Mouse (Mus musculus): ENCODE measurements at regions not wholly inside any gene's neighbourhood (a gene's known extent, or its start where the extent isn't known, plus 50 kb on each side); places are given as distances from the start of the nearest gene placed in this dataset.
A peak's percentile ranks its signal among the peaks of the same experiment; 100 is the strongest.
"Not testable (repeated sequence)": the region's sequence is repeated elsewhere in the genome, so short reads cannot be mapped to it uniquely, and the experiment has no call there.

DNA sequence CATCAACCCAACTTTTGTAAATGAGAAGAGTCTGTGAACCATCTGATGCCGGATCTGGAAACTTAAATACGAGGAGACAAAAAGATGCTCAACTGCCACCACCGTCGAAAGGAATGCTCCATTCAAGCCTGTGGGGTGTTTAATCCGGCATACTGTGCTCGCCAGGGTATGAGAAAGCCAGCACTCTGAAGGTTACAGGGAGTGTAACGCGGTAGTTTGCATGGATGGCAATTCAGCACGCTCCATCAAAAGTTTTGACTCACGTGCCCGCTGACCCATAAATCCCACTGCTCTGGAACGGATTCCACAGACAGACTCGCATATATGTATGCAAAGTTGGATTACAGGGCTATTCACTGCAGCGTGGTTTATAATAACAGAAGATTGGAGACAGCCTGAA, 84.0 kb upstream of the Top1 start:
- Histone ChIP-seq H3K4me2 (replicated peaks) (no peak overlapping the region), H3K27ac (no peak overlapping the region), H3K36me3 (replicated peaks; ENCODE audit: control insufficient read depth, insufficient read depth) (no peaks in the 10 kb centered on the region), H3K27me3 (ENCODE audit: control insufficient read depth, insufficient read depth, low read length) (no peaks in the 10 kb centered on the region; the same call in 1 of the 2 replicates), H3K4me1 (replicated peaks; ENCODE audit: control insufficient read depth, insufficient read depth, low read length) (no peaks in the 10 kb centered on the region), H3K9ac (no peak overlapping the region), H3K4me3 (replicated peaks; ENCODE audit: low read length) (no peak overlapping the region), H3K9me3 (ENCODE audit: control insufficient read depth, low read length) (0 out of 2 replicates have a peak, but pooled peaks cover 4% of the 10 kb centered on the region)
- no peak for DNase-seq (ENCODE audit: low spot score)
- 24% methylated on average over 14 of the region's 14 CpGs for WGBS
- no peak for ATAC-seq (ENCODE audit: low FRiP score)

- Histone ChIP-seq H3K9me3 (ENCODE audit: control insufficient read depth, low read length) (0 out of 2 replicates have a peak, but pooled peaks cover 4% of the 10 kb centered on the region), H3K36me3 (replicated peaks; ENCODE audit: control insufficient read depth, insufficient read depth) (no peaks in the 10 kb centered on the region), H3K4me1 (replicated peaks; ENCODE audit: control insufficient read depth, insufficient read depth, low read length) (no peaks in the 10 kb centered on the region), H3K4me2 (replicated peaks) (no peak overlapping the region), H3K27me3 (ENCODE audit: control insufficient read depth, insufficient read depth, low read length) (no peaks in the 10 kb centered on the region; the same call in 1 of the 2 replicates), H3K27ac (no peak overlapping the region), H3K9ac (no peak overlapping the region), H3K4me3 (replicated peaks; ENCODE audit: low read length) (no peak overlapping the region)
- DNase-seq (ENCODE audit: low spot score) (no peak), ATAC-seq (ENCODE audit: low FRiP score) (no peak)
- 96% methylated on average over 4 of the region's 4 CpGs for WGBS
Measured at GRCm38 (mm10) chr2:160567813-160568212, 77.9 kb upstream of the Top1 start.

DNA sequence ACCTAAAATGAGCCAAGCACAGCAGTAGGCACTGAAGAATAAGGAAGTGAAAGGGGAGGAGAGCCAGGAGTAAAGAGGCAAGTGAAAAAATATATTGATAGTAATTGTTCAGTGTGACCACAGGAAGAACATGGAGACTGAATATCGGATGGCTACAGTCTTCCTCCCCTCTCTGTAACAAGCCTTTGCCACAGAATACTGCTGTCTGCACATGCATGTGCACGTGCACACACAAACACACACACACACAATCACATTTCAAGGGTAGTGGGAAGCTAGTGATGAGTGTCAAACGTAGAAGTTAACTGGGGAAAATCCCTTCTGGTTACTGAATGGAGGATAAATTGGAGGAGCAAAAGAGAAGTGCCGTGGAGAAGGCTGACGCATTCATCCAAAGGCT, 76.2 kb upstream of the Top1 start:
- ATAC-seq (ENCODE audit: low FRiP score) = no peak
- no peaks in the 10 kb centered on the region for H3K36me3 ChIP-seq (replicated peaks; ENCODE audit: control insufficient read depth, insufficient read depth)

DNA sequence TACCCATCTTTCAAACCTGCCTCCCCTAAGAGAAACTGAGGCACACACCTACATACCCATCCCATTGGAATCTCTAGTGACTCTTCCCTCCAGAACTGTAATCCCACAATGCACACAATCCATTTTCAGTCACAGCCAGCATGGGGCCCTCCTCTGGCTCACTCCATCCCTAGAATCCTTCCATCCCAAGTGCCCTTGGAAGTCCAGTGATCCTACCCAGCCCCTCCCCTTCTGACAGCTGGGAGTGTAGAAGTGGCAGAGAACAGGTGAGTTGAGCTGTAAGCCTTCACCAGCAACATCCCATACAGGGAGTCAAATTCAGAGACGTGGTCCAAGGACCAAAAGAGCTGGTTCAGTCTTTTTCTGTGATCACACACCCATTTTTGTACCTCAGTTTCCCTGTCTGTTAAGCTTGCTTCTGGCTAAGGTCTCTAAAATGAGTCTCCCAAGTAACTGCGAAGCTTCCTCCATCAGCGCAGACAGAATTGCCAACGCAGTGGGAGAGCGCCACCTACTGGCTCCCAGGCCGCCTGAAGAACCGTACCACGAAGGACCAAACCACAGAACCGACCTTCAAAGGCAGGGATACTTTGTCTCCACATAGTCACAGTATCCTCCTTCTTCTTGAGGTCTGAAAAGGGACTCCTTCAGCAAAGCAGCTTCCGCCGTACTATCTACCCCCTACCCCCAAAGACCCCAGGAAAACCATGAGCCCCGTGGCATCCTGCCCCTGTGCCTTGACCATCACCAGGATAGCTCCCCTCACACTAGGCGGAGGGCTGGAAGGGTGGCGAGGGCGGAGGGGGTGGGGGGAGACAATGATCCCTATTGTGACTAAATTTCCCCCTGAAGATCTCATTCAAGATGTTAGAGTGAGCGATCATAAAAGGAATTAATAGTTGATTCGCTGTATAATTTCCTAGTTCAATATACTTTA, 67.0 kb upstream of the Top1 start:
- Histone ChIP-seq H3K27ac (no peak overlapping the region), H3K27me3 (ENCODE audit: control insufficient read depth, insufficient read depth, low read length) (peaks cover 47% of the 10 kb centered on the region), H3K4me2 (replicated peaks) (peak overlapping the region; percentile 42), H3K4me3 (replicated peaks; ENCODE audit: low read length) (no peak overlapping the region), H3K36me3 (replicated peaks; ENCODE audit: control insufficient read depth, insufficient read depth) (no peaks in the 10 kb centered on the region), H3K9ac (no peak overlapping the region), H3K4me1 (replicated peaks; ENCODE audit: control insufficient read depth, insufficient read depth, low read length) (peaks cover 13% of the 10 kb centered on the region; the same call in 1 of the 2 replicates), H3K9me3 (ENCODE audit: control insufficient read depth, low read length) (no peaks in the 10 kb centered on the region)
- ATAC-seq (ENCODE audit: low FRiP score) = peak; percentile 65; the same call in 1 of the 2 replicates
- DNase-seq (ENCODE audit: low spot score) = peak; percentile 96
- WGBS = 8% methylated on average over 17 of the region's 17 CpGs

More for the DNA sequence above, 76.2 kb upstream of the Top1 start:
- Histone ChIP-seq H3K9ac (no peak overlapping the region), H3K9me3 (ENCODE audit: control insufficient read depth, low read length) (0 out of 2 replicates have a peak, but pooled peaks cover 4% of the 10 kb centered on the region), H3K27ac (no peak overlapping the region), H3K27me3 (ENCODE audit: control insufficient read depth, insufficient read depth, low read length) (no peaks in the 10 kb centered on the region), H3K4me1 (replicated peaks; ENCODE audit: control insufficient read depth, insufficient read depth, low read length) (no peaks in the 10 kb centered on the region), H3K4me2 (replicated peaks) (no peak overlapping the region), H3K4me3 (replicated peaks; ENCODE audit: low read length) (no peak overlapping the region)
- WGBS = 86% methylated on average over 5 of the region's 5 CpGs
- no peak for DNase-seq (ENCODE audit: low spot score)

DNA sequence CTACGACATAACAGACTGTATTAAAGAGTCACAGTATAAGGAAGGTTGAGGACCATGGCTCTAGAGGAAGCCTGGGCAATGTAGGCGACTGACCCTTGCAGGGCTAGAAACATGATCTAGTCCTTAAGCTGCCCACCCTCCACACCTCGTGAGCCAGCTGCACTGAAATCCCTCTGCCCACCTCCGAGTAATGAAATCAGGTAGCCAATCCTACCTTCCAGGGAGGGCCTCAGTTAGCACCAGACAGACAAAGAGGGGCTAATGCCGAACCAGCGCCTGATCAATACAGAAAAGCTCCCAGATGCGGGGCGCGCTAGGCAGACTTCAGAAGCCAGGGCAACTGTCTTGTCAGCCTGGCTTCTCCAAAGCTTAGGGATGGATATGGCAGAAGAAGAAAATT, 65.4 kb upstream of the Top1 start:
- peaks cover 47% of the 10 kb centered on the region for H3K27me3 ChIP-seq (ENCODE audit: control insufficient read depth, insufficient read depth, low read length)
- DNase-seq (ENCODE audit: low spot score) = no peak
- H3K36me3 ChIP-seq (replicated peaks; ENCODE audit: control insufficient read depth, insufficient read depth) = no peaks in the 10 kb centered on the region
- no peak overlapping the region for H3K9ac ChIP-seq
- no peak overlapping the region for H3K27ac ChIP-seq
- no peak for ATAC-seq (ENCODE audit: low FRiP score)
- peaks cover 22% of the 10 kb centered on the region; the same call in 1 of the 2 replicates for H3K4me1 ChIP-seq (replicated peaks; ENCODE audit: control insufficient read depth, insufficient read depth, low read length)
- no peak overlapping the region for H3K4me3 ChIP-seq (replicated peaks; ENCODE audit: low read length)
- WGBS = 26% methylated on average over 9 of the region's 9 CpGs
- no peak overlapping the region for H3K4me2 ChIP-seq (replicated peaks)
- H3K9me3 ChIP-seq (ENCODE audit: control insufficient read depth, low read length) = no peaks in the 10 kb centered on the region

DNA sequence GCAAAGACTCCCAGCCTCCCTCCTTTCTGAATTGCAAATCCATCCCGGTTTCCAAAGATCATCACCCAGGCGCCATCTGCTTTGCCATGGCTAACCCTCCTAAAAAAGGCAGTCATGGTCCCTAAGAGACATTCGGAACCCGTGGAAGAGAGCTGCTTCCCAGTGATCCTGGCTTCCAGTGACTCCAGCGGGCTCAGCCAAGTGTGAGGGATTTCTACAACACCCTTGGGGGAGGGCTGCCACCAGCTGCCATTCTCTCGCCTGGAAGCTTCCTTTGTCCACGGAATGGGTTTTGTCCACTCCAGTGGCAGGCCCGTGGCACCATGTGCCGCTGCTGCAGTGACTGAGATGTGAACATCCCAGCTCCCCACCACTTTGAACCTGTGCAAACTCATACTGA, 64.7 kb upstream of the Top1 start:
- DNase-seq (ENCODE audit: low spot score) (no peak), ATAC-seq (ENCODE audit: low FRiP score) (no peak)
- Histone ChIP-seq H3K4me1 (replicated peaks; ENCODE audit: control insufficient read depth, insufficient read depth, low read length) (peaks cover 22% of the 10 kb centered on the region; the same call in 1 of the 2 replicates), H3K4me3 (replicated peaks; ENCODE audit: low read length) (no peak overlapping the region), H3K9ac (no peak overlapping the region), H3K4me2 (replicated peaks) (no peak overlapping the region), H3K27me3 (ENCODE audit: control insufficient read depth, insufficient read depth, low read length) (peaks cover 48% of the 10 kb centered on the region), H3K27ac (no peak overlapping the region), H3K9me3 (ENCODE audit: control insufficient read depth, low read length) (no peaks in the 10 kb centered on the region), H3K36me3 (replicated peaks; ENCODE audit: control insufficient read depth, insufficient read depth) (no peaks in the 10 kb centered on the region)
- 6% methylated on average over 9 of the region's 9 CpGs for WGBS

GRCm38 (mm10) chr2:160583034-160583433, 62.7 kb upstream of the Top1 start:
- H3K4me3 ChIP-seq (replicated peaks; ENCODE audit: low read length); DNase-seq (ENCODE audit: low spot score); H3K27ac ChIP-seq; ATAC-seq (ENCODE audit: low FRiP score); H3K36me3 ChIP-seq (replicated peaks; ENCODE audit: control insufficient read depth, insufficient read depth); H3K9ac ChIP-seq; H3K9me3 ChIP-seq (ENCODE audit: control insufficient read depth, low read length); H3K4me2 ChIP-seq (replicated peaks): not testable (repeated sequence)
- 97% methylated on average over 19 of the region's 19 CpGs for WGBS
- H3K4me1 ChIP-seq (replicated peaks; ENCODE audit: control insufficient read depth, insufficient read depth, low read length) = peaks cover 22% of the 10 kb centered on the region; the same call in 1 of the 2 replicates
- H3K27me3 ChIP-seq (ENCODE audit: control insufficient read depth, insufficient read depth, low read length) = peaks cover 38% of the 10 kb centered on the region

- Histone ChIP-seq H3K36me3 (replicated peaks; ENCODE audit: control insufficient read depth, insufficient read depth) (no peaks in the 10 kb centered on the region), H3K27ac (no peak overlapping the region), H3K9ac (no peak overlapping the region), H3K4me1 (replicated peaks; ENCODE audit: control insufficient read depth, insufficient read depth, low read length) (peaks cover 22% of the 10 kb centered on the region; the same call in 1 of the 2 replicates), H3K4me3 (replicated peaks; ENCODE audit: low read length) (no peak overlapping the region), H3K27me3 (ENCODE audit: control insufficient read depth, insufficient read depth, low read length) (peaks cover 34% of the 10 kb centered on the region), H3K4me2 (replicated peaks) (no peak overlapping the region), H3K9me3 (ENCODE audit: control insufficient read depth, low read length) (no peaks in the 10 kb centered on the region)
- WGBS = 49% methylated on average over 6 of the region's 6 CpGs
- ATAC-seq (ENCODE audit: low FRiP score) (no peak), DNase-seq (ENCODE audit: low spot score) (no peak)
Measured at GRCm38 (mm10) chr2:160583506-160583905, 62.2 kb upstream of the Top1 start.

DNA sequence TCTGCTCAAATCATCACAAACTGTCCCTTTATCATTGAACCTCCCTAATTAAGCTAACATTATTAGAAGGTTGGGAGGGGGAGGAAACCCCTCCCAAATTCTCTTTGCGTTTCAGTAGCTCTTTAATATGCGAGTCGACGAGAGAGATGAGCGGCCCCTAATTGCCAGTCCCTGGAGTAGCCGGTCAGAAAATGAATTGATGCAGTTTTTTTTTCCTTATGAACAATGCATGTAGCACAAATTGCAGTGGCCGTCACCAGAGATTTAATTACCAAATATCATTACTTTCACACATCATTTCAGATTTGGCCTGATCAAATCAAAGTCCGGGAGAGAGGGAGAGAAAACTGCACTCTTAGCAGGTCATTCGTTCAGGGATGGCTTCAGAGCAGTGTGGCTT, 61.1 kb upstream of the Top1 start:
- Histone ChIP-seq H3K4me1 (replicated peaks; ENCODE audit: control insufficient read depth, insufficient read depth, low read length) (peaks cover 18% of the 10 kb centered on the region; the same call in 1 of the 2 replicates), H3K9ac (no peak overlapping the region), H3K4me2 (replicated peaks) (no peak overlapping the region), H3K27ac (no peak overlapping the region), H3K36me3 (replicated peaks; ENCODE audit: control insufficient read depth, insufficient read depth) (no peaks in the 10 kb centered on the region), H3K27me3 (ENCODE audit: control insufficient read depth, insufficient read depth, low read length) (peaks cover 28% of the 10 kb centered on the region), H3K4me3 (replicated peaks; ENCODE audit: low read length) (no peak overlapping the region), H3K9me3 (ENCODE audit: control insufficient read depth, low read length) (no peaks in the 10 kb centered on the region)
- DNase-seq (ENCODE audit: low spot score) = no peak
- whole genome bisulfite sequencing = 21% methylated on average over 9 of the region's 9 CpGs
- ATAC-seq (ENCODE audit: low FRiP score) = no peak
